Mouse (Mus musculus): ENCODE data around the gene Erbb4.

Erbb4 gene

DNA sequence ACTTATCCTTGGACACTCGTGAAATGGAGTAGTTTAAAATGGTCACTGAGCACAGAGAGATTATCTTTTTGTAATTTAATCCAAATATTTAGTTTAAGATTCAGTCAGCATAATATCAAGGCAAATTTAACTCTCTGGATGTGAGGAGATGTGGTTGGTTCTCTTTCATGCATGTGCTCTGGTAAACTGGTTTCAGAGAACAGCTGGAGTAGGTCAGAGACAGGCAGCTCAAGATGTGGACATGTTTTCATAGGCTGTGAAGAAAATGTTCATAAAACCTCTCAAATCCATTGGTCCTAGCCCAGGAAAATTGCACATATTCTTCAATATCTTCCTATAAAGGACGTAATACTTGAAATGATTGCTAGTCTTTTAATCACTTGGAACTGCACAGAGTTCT lies 590.0 kb downstream of the Erbb4 start:
- no peak for DNase-seq (ENCODE audit: low read depth)

DNA sequence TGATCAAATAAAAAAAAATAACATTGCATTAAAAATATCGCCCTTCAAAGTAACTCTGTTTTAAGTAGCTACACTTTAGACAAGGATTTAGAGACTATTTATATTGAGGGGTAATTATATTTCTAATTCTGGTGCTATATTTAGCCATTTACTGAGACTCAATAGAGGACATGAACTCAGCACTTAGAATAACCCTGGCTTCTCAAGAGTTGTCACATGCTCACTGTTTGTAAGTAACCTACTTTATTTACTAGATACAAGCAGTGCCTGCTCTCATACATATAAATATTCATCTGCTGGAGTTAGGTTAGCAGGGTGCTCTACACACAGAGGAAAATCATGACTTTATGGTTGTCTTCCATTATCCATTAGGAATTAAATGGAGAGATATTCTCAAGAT lies 604.0 kb downstream of the Erbb4 start:
- DNase-seq (ENCODE audit: low read depth) = no peak

DNA sequence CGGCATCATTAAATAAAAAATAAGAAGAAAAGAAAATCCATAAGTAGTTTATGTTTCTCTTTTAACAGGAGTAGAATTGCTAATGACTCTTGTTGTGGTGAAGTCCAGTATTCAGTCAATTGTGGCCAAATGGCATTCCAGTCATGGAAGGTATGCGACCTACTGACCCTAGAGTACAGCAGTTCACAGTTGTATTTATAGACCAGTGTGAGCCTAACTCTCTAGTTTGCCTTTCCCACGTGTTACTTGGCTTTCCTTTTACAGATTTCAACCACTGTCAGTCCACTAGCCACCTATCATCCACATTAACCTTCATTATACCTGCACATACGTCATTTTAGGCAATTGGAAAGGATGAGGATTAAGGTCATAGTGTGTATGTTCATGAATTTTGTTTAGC lies 606.3 kb downstream of the Erbb4 start:
- DNase-seq (ENCODE audit: low read depth) = no peak

DNA sequence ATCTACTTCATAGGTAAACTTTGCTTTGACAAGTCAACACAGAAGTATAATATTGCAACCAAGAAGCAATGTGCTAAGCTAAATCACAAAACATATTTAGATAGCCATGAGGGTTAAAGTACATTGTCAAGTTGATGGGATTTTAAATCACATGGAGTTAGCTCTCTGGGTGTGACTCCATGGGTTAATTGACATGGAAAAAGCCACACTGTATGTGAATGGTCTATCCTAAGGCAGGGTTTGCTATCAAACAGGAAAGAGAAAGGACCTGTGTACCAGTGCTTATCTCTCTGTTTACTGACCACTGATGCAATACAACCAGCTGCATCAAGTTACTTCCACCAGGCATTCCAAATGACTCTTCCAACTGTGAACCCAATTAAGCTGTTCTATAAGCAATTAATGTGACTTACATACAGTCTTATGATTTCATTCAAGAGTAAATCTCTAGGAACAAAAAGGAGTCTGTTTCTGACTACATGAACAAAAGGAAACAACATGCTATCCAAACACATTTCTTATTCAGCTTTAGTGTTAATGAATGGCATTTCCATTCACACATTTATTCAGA lies 641.4 kb downstream of the Erbb4 start:
- no peak for DNase-seq (ENCODE audit: low read depth)

DNA sequence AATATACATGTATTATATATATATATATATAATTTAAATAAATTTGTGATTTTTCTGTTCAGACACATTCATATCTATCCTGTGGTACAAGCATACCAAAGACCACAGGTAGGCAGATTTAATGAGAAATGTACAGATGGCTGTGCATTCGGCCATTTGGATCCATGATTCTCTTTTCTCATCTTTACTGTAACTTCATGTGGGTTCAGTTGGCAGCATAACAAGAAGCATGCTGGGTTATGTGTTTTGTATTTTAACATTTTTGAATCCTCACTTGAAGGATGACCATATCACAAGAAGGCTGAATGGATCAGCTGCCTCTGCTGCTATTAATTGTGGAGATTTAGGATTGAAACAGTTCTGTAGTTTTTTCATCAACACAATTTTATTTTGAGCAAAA lies 656.6 kb downstream of the Erbb4 start:
- DNase-seq (ENCODE audit: low read depth) = no peak

DNA sequence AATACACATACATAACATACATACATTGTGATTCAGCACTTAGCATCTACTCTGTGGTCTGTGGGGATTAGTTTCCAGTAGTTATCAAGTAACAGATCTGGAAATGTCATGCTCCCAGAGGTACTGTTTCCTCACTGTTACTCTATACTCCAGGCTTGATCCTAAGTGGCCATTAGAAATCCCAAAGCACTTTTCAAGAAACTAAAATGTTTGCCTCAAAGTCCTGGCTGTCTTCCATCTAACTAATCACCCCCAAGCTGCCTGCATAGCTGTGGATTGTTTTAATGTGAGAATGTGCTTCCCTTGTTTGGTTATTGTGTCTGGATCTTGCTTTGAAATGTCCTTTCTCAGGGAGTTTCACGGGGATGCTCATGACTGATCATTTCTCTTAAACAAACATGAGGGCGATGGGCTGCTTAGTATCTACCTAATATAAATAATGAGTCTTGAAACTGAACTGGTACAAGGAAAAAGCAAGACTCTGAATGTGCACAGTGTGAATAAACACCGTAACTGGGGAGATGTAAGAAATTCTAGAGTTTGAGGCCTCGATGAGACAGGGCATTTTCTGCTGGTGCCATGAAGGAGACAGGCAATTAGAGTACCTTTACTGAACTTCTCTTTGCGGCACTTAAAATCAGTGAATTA lies 683.4 kb downstream of the Erbb4 start:
- DNase-seq (ENCODE audit: low read depth) = no peak

DNA sequence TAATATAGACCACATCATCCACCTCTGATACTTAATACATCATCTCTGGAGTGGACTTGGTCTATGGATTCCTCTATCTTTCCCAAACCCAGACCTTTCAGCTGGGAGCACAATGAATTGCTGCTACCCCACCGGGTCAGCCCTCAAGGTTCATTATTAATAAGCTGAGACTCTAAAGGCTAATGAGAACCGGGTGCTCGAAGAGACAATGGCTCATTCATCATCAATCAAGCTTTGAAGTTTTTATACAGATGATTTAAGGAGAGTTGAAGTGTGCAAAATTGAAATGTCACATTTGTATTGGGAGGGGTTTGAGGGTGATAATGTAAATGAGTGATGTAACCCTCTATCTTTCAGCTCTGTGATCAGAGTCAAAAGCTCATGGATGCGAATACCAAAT lies 706.7 kb downstream of the Erbb4 start:
- DNase-seq (ENCODE audit: low read depth) = no peak

DNA sequence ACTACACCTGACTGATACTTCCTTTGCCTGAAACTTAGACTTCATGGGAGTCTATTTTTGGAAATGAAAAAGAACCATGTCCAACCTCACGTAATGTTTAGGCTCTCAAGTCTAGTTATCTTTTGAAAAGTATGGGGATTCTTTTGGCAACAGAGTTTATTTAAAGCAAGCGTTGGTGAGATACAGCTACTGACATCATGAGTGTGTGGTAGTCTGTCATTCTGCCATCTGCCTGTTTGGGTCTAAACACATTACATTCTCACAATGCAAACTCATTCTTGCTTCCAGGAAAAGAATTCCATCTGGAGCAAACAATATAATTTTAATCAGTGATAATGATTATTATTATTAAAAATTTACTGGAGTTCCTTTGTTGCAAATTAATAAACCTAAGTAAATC lies 736.3 kb downstream of the Erbb4 start:
- DNase-seq (ENCODE audit: low read depth) = no peak

DNA sequence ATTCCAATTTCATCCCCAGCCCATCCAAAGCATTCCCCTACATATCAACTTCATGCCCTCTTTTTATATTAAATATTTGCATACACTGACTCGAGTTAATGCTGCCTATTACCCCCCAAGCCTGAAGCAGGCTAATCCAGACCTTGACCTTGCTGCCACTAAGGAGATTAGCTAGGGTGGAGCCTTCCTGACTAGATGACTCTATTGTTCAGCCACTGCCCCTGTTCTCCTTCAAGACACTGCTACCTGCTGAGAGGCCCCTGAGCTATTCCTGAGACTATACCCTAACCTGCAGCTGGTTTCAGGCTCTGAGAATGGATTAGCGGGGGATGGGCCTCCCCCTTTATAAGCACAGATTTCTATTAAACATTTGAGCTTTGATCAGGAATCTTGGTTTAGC lies 774.1 kb downstream of the Erbb4 start:
- DNase-seq (ENCODE audit: low read depth) = no peak

DNA sequence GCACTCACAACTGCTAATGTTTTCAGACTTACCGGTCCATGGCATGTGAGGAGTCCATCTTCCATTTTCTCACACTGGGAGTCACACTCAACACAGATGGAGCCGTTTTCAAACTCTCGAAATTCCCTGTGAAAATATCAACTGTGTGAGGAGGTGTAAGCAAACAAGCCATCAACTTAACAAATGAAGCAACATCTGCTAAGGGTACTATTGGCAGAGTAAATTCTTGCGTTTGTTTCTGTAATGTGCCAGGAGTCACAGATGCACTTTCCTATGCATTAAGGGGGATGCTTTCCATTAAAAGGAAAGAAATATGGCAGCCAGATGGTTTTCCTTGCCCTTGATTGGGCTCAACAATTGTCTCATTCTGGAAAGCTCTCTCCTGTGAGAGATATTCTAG lies 802.0 kb downstream of the Erbb4 start:
- DNase-seq (ENCODE audit: low read depth) = no peak

DNA sequence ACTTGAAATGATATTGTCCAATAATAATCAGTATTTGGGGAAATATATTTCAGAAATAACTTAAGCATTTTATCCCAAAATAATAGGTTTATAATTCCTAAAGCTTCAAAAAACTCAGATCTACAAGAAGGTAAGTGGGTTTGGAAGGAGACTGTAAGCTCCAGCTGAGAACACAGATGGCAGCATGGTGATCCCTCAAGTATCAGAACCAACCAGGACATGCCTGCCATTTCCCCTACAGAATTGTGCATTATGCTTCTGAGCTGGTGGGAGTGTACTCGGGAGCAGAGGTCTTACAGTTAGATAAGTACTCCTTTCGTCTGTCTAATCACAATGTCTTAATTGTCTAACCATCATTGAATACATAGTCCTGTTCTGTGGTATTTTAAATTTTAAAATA lies 823.4 kb downstream of the Erbb4 start:
- DNase-seq (ENCODE audit: low read depth) = no peak

DNA sequence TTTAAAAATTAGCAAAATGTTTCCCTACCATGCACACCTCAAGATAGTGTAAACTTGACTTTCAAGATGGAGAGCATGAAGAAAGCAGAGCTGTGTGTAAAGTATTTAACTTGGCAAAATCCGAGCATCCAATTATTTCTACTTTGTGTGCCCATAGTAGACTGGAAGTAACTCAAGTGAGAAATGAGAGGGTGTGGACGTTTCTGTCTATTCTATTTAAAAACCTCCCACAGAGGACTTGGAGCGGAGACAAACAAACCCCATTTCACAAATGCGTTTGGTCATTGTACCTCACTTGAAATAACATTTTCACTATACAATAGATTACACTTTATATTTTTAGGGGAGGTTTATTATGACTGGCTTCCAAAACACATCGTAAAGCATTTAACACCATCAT lies 832.0 kb downstream of the Erbb4 start:
- no peak for DNase-seq (ENCODE audit: low read depth)

DNA sequence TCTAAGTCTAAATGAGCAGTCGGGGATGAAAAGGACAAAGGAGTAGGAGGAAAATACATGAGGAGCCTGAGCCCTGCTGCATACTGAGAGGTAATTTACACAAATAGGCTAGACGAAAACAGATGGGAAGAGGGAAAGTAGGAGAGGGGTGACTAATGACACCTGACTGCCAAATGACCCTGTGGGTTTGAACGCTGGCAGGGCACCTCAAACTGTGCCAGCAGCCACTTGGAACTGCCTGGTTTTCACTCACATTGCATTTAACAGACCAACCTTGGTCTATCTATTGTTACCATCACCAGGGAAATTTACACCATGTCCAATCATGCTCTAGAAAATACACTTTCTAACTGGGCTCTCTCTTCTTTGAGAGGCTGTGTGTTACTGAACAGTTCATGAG lies 929.3 kb downstream of the Erbb4 start:
- no peak for DNase-seq (ENCODE audit: low read depth)

DNA sequence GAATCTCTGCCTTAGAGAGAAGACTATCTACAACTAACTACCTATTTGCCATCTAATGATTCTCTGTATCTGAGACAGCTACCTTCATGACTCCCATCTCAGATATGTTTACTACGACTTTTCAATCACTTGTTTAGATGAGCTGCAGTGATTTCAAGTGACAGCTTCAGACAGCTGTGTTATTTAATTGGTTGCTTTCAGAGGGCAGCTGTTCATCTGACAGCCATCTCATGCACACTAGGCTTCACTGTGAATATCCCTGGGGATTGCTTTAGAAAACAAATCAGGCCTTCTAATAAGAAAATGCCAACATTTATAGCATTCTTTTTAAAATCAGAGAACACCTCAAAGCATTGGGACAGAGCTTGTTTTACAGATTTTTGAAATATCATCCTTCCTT lies 952.6 kb downstream of the Erbb4 start:
- no peak for DNase-seq (ENCODE audit: low read depth)

DNA sequence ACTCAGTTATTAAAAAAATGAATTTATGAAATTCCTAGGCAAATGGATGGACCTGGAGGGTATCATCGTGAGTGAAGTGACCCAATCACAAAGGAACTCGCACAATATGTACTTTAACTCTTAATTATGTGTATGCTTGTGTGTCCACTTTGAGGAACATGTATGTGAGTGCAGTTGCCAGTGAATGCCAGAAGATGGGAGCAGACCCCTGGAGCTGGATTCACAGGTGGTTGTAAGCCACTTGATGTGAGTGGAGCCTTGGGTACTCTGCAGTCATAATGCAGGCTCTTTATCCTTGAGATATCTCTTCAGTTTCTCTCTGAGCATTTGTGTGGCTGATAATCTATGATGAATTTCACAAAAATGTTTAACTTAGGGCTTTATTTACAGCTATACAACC lies 957.3 kb downstream of the Erbb4 start:
- no peak for DNase-seq (ENCODE audit: low read depth)

DNA sequence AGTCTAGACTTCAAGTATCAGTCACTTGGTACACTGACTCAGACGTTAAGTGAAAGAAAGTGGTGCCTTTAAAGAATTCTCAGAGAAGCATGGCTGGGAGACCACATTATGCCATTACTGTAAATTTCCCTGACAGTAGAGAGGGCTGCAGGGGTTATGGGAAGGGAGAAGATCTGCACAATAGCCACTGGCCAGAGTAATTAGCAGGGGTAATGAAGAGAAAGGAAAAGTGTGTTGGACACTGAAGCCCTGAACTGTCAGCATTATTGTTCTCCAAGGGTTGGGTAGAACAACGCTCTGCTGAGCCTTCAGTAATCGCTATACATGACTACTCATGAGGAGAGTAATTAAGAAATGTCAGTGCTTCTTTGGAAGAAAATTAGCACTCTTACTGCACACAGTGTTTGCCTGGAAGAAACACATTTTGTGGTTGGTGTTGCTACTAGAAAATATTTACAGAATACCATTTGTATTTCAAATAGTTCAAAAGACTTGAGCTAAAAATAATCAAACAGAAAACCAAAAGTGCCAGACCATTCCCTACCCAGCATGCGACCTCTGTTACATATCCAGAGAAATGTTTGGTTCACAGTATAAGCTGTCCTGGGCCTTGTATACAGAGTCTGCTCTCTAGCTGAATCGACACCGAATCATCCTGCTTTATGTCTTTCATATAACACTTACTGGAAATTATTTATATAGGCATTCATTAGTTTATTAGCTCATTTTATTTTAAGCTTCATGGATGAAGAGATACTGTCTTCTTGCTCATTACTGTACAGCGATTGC lies 965.1 kb downstream of the Erbb4 start:
- no peak for DNase-seq (ENCODE audit: low read depth)

DNA sequence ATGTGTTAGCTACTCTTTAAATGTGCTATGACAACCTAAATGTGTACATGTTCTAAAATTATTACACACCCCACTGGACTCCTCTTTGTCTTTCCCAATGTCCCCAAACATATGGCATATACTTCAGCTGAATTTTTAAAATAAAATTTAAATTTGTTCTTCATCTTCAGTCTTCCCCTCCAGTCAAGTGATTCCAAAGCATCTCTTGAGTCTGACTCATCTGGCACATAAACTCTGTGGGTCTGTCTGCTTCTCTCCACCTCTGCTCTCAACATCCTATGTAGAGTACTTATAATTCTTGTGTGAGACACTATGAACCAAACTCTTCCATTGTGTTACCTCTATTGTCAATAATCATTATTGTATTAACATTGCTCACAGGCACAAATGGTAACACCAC lies 972.9 kb downstream of the Erbb4 start:
- DNase-seq (ENCODE audit: low read depth) = no peak

DNA sequence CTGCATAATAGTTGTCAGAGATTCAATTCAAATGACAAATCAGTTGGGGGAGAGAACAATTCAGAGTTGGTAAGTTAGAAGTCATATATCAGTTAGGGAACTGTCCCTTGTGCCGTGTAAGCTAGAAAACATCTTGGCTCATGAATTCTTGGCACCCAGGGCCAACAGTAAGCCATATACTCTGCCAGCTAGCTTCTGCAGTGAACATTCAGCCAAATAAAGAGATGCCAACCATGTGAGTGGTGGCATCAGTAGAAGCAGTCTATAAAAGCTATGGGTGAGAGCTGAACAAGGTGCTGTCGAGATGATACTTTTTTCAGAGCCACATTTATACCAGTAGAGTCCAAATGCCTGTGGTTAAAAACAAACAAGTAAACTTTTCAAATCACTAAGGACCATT lies 973.4 kb downstream of the Erbb4 start:
- no peak for DNase-seq (ENCODE audit: low read depth)

DNA sequence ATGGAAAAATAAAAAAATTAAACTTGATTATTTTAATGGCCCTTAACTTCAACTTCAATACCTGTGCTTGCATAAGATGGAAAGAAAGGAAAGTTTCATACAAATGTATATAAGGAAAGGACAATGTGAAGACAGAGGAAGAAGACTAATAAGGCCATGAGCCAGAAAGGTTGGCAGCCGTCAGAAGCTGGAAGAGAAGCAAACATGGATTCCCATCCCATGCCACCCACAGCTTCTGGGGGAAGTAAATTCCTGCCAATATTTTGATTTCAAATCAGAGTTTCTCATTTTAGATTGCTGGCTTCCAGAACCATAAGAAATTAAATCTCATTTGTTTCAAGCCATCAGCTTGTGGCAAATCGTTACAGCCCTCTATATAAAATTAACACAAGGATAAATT lies 984.3 kb downstream of the Erbb4 start:
- DNase-seq (ENCODE audit: low read depth) = no peak

DNA sequence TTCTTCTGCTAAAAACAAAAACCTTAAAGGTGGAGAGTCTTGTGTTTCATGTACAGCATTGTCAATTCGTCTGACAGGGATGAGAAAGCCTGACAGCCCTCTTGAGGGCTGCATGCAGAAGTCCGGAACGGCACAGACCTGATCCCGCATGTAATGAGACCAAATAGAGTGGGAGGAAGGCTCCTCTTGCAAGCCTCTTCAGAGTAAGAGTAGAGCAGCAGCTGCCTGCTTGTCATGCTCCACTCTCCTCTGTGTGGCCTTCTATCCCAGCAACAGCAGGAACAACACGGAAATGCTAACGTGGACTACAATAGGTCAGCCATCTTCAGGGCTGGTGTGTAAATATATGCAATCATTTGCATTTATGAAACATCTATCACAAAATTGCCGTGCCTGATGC lies 987.5 kb downstream of the Erbb4 start:
- DNase-seq (ENCODE audit: low read depth) = no peak

DNA sequence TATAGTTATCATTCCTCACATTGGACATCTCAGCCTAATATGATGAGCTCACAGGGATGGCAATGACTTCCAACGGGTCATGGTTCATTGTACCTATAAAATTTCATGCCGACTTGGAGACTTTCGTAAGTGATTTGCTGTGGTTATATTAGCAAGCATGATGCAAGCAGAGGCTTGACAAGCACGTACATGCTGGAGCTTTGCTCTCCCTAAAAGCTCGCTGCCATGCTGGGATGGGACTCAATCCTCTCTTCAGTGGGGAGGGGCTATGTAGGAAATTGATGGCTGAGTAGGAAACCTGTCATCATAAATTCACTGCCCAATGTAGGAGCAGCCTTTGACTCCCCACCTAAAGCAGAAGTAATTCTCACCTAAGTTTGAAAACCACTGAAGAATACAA lies 992.1 kb downstream of the Erbb4 start:
- DNase-seq (ENCODE audit: low read depth) = no peak

DNA sequence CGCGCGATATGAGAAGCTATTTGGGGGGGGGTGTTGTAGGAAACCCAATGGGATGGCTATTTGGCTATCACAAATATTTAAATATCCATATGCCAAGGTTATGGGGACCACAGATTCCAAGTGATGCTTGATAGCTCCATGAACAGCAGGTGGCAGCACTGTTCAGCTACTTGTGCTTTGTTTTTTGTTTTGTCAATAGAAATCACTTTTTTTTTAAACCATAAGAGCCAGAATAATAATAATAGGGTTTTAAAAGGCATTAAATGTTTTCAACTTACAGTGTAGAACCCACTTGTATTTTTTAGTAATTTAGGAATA lies 1001.4 kb downstream of the Erbb4 start:
- DNase-seq (ENCODE audit: low read depth) = no peak

DNA sequence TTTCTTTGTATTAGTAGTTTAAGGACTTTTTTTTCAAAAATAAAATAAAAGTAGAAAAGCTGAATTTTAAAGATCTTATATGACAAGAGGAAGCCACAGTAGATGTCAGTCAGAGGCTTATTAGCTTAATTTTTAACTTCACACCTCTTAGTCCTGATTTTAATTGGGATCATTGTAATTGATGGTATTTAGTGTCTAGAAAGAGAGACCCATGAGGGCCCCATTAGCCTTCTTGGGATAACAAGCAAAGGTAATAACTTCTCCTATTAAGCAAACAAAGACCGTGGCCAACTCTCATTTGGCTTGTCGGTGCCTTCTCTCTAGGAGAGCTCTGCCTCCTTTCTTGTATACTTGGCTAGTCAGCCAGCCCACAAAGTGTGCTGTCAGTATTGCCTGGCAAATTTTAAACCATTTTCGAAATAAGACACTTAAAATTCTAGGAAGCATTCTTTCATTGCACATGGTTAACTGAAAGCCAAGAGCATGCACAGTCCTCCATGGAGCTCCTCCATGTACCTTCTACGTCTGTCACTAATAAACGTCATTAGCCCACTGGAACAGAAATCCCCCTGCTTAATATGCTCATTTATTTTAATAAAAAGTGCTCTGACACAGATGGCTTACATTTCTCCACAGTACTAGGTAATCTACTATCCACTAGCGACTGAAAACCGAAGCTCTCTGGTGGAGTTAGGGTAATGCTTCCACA lies 1001.9 kb downstream of the Erbb4 start:
- DNase-seq (ENCODE audit: low read depth) = no peak
